Mouse (Mus musculus) midbrain, embryonic 13.5 days (tissue): ENCODE results near the gene Gm28047. TPM values are rescaled to one million over a fixed set of nuclear protein-coding genes. Genes with fewer than 3 reads are reported as not detected.

Experiments
- ATAC-seq: fragments of 200-750 bp; cut with Nextera tagmentation; 2 replicates; pipeline ENCODE4 v1.8.0; 2017; ENCODE audit warnings: mild to moderate bottlenecking, moderate TSS enrichment, moderate library complexity
- H3K27ac ChIP-seq: fragments of 300-500 bp; sonication (generic); 2 replicates; pipeline ENCODE4 v1.5.1; 2015; ENCODE audit warnings: inconsistent platforms, mild to moderate bottlenecking, moderate library complexity
- H3K27me3 ChIP-seq: fragments of 300-500 bp; sonication (generic); 2 replicates; pipeline ENCODE4 v1.6.1; 2015; ENCODE audit warnings: mild to moderate bottlenecking, inconsistent platforms
- H3K36me3 ChIP-seq: fragments of 300-500 bp; sonication (generic); 2 replicates; pipeline ENCODE4 v1.6.1; 2015; ENCODE audit warnings: mild to moderate bottlenecking, inconsistent platforms
- H3K4me1 ChIP-seq: fragments of 300-500 bp; sonication (generic); replicated peaks from 2 replicates; pipeline ENCODE4 v1.6.1; 2015; ENCODE audit warnings: inconsistent platforms
- H3K4me2 ChIP-seq: fragments of 300-500 bp; sonication (generic); replicated peaks from 2 replicates; pipeline ENCODE4 v1.6.1; 2015; ENCODE audit warnings: moderate library complexity, mild to moderate bottlenecking, inconsistent platforms
- H3K4me3 ChIP-seq: fragments of 300-500 bp; sonication (generic); replicated peaks from 2 replicates; pipeline ENCODE4 v1.5.1; 2015; ENCODE audit warnings: mild to moderate bottlenecking, inconsistent platforms
- H3K9ac ChIP-seq: fragments of 300-500 bp; sonication (generic); replicated peaks from 2 replicates; pipeline ENCODE4 v1.6.1; 2015; ENCODE audit warnings: mild to moderate bottlenecking, inconsistent platforms
- H3K9me3 ChIP-seq: fragments of 300-500 bp; sonication (generic); 2 replicates; pipeline ENCODE4 v1.6.1; 2016; ENCODE audit warnings: mild to moderate bottlenecking, inconsistent platforms
- WGBS: fragments of 180-500 bp; shearing (Covaris S2); methylation state at CpG from one replicate; pipeline ENCODE4 v1.1.7; 2015; 5-methylcytosine and 5-hydroxymethylcytosine counted together
- polyA plus RNA-seq: library from polyadenylated mRNA; unstranded; fragments of >200 nt; fragmentation: Nextera tagmentation; extraction: Ambion mirVana; gene quantifications from 2 replicates; pipeline ENCODE4 v1.2.1, GENCODE M21; 2015

Gm28047 gene
- polyA plus RNA-seq, 1 experiment from 2014 or later = not detected

DNA sequence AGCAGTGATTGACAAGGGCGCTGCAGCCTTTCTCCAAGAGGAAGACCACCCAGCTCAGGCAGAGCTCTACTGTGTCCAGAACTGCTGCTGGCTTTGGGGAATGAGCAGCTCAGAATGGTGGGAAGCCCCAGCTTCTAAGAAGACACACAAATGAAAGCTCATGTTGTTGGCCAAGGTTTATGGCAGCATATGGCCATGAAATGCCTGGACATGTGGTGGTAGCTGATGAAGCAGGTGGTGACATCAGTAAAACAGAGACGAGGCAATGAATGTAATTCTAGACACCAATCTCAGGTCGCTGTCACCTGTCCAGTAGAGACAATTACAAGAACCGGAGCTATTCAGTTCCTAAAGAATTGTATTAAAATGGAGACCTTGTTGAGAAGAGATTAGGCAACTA lies 80.1 kb downstream of the Gm28047 start:
- Histone ChIP-seq H3K4me1 (no peaks in the 10 kb centered on the region), H3K27me3 (no peaks in the 10 kb centered on the region), H3K9ac (no peak overlapping the region), H3K4me3 (no peak overlapping the region), H3K4me2 (no peak overlapping the region), H3K9me3 (no peaks in the 10 kb centered on the region), H3K36me3 (peaks cover 57% of the 10 kb centered on the region), H3K27ac (no peak overlapping the region)
- 95% methylated on average over 4 of the region's 4 CpGs for WGBS
- no peak for ATAC-seq

DNA sequence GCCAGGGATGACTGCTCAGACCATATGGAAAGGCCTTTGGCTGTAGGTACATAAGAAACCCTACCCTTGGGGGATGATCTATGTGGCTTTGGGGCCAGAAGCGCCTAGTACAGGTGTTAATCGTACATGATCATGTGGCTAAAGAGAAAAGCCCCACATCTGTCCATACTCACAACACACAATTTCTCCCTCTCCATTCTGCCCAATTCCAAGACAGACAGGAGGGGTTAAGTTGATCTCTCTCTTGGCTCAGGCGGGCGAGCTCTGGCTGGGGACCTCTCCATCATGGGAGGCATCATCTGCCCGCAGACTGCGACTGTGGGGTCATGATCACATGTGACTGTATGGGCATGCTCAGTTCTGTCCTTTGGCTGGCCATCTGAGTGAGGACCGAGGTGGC lies 90.9 kb downstream of the Gm28047 start:
- WGBS = 90% methylated on average over 7 of the region's 7 CpGs
- no peaks in the 10 kb centered on the region for H3K27me3 ChIP-seq
- H3K4me3 ChIP-seq = no peak overlapping the region
- no peaks in the 10 kb centered on the region for H3K4me1 ChIP-seq
- H3K36me3 ChIP-seq = peaks cover 61% of the 10 kb centered on the region
- no peaks in the 10 kb centered on the region for H3K9me3 ChIP-seq
- H3K27ac ChIP-seq = no peak overlapping the region
- no peak for ATAC-seq
- H3K9ac ChIP-seq = no peak overlapping the region
- H3K4me2 ChIP-seq = no peak overlapping the region

DNA sequence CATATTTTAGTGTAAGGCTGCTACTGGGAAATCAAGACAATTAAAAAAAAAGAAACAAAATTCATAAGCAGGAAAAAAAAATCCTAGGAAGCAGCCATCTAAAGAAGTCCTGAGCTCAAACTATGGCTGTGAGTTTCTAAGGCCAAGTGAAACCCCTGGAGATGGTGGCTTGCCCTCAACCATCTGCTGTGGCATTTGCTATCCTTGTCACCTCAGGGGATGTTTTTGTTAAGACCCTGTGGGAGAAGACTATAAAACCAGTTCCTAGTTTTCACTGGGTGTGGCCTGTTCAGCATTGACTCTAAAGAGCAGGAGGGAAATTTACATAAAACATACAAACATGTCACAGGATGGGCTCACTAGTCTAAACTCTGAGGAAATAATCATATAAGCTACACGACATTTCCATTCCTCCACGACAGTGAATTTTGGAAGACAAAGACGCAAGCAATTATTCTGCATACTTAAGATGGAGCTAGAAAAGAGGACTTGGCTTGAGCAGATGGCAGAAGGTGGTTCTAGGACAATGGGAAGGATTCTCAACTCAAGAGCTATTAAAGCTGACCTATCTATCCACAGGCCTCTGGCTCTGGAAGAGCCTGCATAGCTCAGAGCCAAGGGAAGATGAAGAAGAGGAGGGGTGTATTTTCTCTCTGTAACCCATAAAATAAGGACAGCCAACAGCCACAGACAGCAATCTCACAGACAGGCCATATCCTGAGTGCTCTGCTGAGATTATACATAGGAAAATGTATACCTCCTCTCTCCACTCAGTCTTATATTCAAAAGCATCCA lies 92.6 kb downstream of the Gm28047 start:
- WGBS = 89% methylated on average over 3 of the region's 3 CpGs
- peaks cover 69% of the 10 kb centered on the region for H3K36me3 ChIP-seq
- H3K9ac ChIP-seq = no peak overlapping the region
- no peak overlapping the region for H3K4me2 ChIP-seq
- no peaks in the 10 kb centered on the region for H3K9me3 ChIP-seq
- H3K4me1 ChIP-seq = no peaks in the 10 kb centered on the region
- no peak for ATAC-seq
- H3K27me3 ChIP-seq = no peaks in the 10 kb centered on the region
- no peak overlapping the region for H3K27ac ChIP-seq
- H3K4me3 ChIP-seq = no peak overlapping the region

DNA sequence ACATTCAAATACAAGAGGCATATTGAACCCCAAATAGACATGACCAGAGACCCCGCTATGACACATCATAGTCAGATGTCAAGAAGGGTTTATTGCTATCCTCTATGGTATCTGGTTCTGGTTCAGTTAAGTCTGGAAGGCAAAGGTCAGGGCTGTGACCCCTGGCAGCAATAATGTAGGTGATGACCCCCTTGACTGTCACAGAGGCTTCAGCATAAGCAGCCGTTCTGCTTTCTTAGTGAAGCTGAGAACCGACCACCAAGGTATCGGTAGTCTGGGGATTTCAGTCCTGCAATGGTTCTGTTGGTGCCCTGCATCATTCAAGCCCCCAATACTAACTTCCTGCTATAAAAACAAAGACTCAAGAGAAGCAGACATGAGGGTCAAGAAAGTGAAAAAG lies 93.3 kb downstream of the Gm28047 start:
- no peak overlapping the region for H3K27ac ChIP-seq

DNA sequence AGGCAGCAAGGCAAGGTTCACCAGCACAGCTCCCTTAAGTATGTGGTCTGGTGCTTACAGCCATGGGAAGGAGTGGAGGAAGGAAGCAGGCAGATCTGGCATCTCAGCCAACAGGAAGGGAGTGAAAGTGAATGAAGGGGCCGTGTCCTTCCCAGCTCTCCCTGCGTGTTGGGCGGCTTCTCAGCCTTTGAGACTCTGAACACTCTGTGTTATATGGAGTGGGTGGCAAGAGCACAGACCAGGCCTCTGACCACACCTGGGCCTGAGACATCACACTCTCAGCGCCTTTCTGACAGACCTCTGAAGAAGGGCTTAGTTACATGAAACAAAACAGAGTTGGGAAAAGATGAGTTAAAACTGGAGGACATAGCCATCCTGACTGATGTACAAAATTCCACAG lies 94.3 kb downstream of the Gm28047 start:
- Histone ChIP-seq H3K36me3 (peaks cover 64% of the 10 kb centered on the region), H3K9ac (no peak overlapping the region), H3K27me3 (no peaks in the 10 kb centered on the region), H3K4me1 (no peaks in the 10 kb centered on the region), H3K9me3 (no peaks in the 10 kb centered on the region), H3K27ac (no peak overlapping the region), H3K4me2 (no peak overlapping the region), H3K4me3 (no peak overlapping the region)
- no peak for ATAC-seq
- 89% methylated on average over 4 of the region's 4 CpGs for WGBS

More for the DNA sequence above, 93.3 kb downstream of the Gm28047 start:
- Histone ChIP-seq H3K27me3 (no peaks in the 10 kb centered on the region), H3K4me1 (no peaks in the 10 kb centered on the region), H3K4me2 (no peak overlapping the region), H3K9ac (no peak overlapping the region), H3K36me3 (peaks cover 66% of the 10 kb centered on the region), H3K4me3 (no peak overlapping the region), H3K9me3 (no peaks in the 10 kb centered on the region)
- ATAC-seq = no peak
- WGBS = 89% methylated on average over 4 of the region's 4 CpGs

DNA sequence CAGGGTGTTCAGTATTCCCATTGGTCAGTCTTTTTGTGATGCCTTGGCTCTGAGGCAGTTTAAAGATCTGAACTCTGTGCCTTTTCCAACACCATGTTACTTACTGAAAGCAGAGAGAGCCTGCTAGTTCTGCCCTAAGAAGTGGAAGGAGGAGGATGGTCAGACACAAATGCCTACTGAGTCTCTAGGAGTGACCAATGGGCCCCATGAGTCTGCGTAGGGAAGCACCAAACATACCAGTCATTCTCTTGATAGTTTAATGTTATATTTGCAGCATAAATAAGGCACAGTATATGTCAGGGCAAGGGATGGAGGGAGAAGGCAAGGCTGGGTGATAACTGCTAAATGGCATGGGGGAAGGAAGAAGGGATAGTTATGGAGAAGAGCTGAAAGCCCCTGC lies 96.5 kb downstream of the Gm28047 start:
- WGBS = 96% methylated on average over 1 of the region's 1 CpGs
- Histone ChIP-seq H3K9ac (no peak overlapping the region), H3K4me2 (no peak overlapping the region), H3K36me3 (peaks cover 67% of the 10 kb centered on the region), H3K27me3 (no peaks in the 10 kb centered on the region), H3K4me1 (no peaks in the 10 kb centered on the region), H3K4me3 (no peak overlapping the region), H3K9me3 (no peaks in the 10 kb centered on the region), H3K27ac (no peak overlapping the region)
- ATAC-seq = no peak

DNA sequence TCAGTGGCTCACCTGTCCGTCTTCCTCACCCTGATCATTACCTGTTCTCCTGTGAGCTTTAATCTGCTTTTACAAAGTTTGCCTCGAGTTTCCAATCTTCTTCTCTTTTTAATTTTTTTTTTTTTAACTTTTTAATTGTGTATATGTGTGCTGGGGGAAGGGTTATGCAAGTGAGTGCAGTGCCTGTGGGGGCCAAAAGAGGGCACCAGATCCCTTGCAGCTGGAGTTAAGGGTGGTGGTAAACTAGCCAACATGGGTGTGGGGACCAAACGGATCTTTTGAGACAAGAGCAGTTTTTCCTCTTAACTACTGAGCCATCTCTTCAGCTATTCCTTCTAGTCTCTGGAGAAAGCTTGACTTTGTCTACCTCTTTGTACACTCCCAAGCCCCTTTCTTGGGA lies 96.9 kb downstream of the Gm28047 start:
- Histone ChIP-seq H3K4me1 (no peaks in the 10 kb centered on the region), H3K27me3 (no peaks in the 10 kb centered on the region), H3K9me3 (no peaks in the 10 kb centered on the region), H3K9ac (no peak overlapping the region), H3K4me3 (no peak overlapping the region), H3K4me2 (no peak overlapping the region), H3K27ac (no peak overlapping the region), H3K36me3 (peaks cover 64% of the 10 kb centered on the region)
- ATAC-seq = no peak
- 72% methylated on average over 3 of the region's 3 CpGs for WGBS

DNA sequence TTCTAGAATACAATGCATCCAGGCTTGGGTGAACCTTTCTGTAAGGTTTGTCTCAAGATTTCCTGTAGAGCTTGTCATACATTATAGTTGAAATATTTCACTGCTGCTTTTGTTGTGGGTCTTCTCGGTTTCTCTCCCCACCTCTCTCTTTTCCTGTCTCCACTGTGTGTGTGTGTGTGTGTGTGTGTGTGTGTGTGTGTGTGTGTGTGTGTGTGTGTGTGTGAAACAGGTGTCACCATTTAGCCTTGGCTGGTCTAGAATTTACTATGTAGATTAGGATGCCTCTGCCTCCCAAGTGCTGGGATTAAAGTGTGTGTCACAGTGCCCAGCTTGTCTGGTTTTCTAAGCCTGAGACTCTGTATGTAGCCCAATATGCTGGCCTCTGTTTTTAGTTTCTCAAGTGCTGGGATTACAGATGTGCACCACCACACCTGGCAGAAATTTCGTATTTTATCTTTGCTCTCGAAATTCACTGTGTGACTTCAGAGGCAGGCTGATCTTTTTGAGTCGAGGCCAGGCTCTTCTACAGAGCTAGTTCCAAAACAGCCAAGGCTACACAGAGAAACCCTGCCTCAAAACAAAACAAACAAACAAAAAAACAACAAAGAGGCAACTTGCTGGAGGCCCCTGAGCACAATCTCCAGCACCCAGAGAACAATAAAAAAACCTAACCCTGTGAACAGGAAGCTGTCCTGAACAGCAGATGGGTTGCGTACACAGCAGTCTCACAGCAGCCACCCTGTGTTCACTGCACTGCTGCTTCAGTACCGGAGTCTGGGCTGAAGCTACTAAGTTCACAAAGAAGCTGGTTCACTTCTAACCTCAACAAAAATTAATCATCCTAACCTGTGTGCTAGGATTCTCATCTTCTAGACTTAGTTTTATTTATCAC lies 98.5 kb downstream of the Gm28047 start:
- Histone ChIP-seq H3K9ac (no peak overlapping the region), H3K27ac (no peak overlapping the region), H3K27me3 (no peaks in the 10 kb centered on the region), H3K36me3 (peaks cover 74% of the 10 kb centered on the region), H3K4me2 (no peak overlapping the region), H3K9me3 (no peaks in the 10 kb centered on the region), H3K4me3 (no peak overlapping the region), H3K4me1 (no peaks in the 10 kb centered on the region)
- 88% methylated on average over 6 of the region's 6 CpGs for WGBS
- ATAC-seq = no peak

DNA sequence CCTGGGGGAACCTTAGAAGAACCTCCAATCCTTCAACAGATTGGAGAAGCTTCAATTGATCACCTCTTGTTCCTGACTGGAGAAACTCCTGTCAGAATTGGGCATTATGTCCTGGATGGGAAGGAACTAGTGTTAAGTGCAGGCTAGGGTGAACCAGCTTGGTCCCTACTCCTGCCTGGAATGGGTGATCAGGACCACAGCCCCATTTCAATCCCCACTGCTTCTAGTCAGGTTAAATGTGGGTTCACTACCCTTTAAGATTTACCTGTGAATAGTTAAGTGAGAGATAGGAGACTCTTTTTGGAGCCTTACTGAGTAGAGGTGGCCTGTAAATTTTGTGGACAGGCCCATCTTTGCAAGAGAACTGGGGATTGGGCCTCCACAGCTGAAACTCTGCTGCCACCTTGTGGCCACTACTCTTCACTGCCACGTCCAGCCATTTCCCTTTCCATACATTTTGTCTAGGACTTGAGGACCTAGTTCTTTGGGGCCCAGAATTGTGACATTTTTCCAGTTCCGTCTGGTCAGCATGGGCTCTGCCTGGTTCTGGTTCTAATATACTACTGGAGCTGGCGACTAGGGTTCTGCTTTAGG lies 99.9 kb downstream of the Gm28047 start, which contains the start of gene Npff:
TSS of gene Npff (minus strand) at position 51 of the 594 bp plus-strand sequence.
- Histone ChIP-seq H3K4me1 (0 out of 2 replicates have a peak, but pooled peaks cover 2% of the 10 kb centered on the region), H3K36me3 (peaks cover 75% of the 10 kb centered on the region), H3K27me3 (no peaks in the 10 kb centered on the region), H3K27ac (no peak within 1 kb of the TSS; the same call in 1 of the 2 replicates), H3K4me3 (no peak within 1 kb of the TSS), H3K9me3 (no peaks in the 10 kb centered on the region), H3K9ac (no peak within 1 kb of the TSS; the same call in 1 of the 2 replicates), H3K4me2 (no peak within 1 kb of the TSS)
- ATAC-seq = no peak
- 7% methylated on average over 3 of the region's 3 CpGs for WGBS

DNA sequence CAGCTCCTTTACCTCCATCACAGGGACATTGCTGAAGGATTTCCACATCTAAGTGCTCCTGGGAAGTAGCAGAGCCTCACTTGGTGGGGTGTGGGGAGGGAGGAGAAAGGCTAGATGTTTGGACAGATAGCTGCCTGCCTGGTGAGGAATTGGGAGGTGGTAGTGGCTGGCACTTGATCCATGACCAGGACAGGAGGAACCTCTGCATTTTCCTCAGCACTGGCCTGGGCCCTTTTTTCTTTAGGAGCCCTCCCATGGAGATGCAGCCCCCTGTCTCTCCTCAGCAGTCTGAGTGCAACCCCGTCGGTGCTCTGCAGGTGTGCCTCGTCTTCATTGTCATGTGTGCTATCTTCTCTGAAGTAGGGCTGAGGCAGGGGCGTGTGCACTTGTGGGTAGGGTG lies 103.4 kb downstream of the Gm28047 start:
- Histone ChIP-seq H3K9ac (no peak overlapping the region), H3K27ac (no peak overlapping the region), H3K36me3 (peaks cover 46% of the 10 kb centered on the region), H3K4me3 (no peak overlapping the region), H3K27me3 (no peaks in the 10 kb centered on the region), H3K4me1 (peaks cover 20% of the 10 kb centered on the region), H3K9me3 (no peaks in the 10 kb centered on the region), H3K4me2 (no peak overlapping the region)
- WGBS = 81% methylated on average over 4 of the region's 4 CpGs
- no peak for ATAC-seq

DNA sequence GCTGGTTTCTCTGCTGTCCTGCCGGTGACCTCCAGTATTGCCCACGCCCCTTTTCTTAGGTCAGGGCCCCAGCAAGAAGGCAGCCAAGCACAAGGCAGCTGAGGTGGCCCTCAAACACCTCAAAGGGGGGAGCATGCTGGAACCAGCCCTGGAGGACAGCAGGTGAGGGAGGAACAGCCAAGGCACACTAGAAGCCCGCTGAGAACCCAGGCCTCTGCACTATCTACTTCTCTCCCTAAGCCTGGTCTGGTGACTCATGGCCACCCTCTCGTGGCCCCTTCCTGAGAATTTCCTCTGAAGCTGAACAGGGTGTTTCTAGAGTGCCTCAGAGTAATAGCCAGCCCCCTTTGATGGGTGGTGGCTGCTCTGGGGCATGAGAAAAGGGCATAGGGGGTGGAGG lies 104.5 kb downstream of the Gm28047 start:
- Histone ChIP-seq H3K4me1 (peaks cover 28% of the 10 kb centered on the region), H3K4me3 (no peak overlapping the region), H3K4me2 (no peak overlapping the region), H3K36me3 (peaks cover 40% of the 10 kb centered on the region), H3K9ac (no peak overlapping the region), H3K27ac (no peak overlapping the region), H3K9me3 (no peaks in the 10 kb centered on the region), H3K27me3 (no peaks in the 10 kb centered on the region)
- WGBS = 94% methylated on average over 4 of the region's 4 CpGs
- ATAC-seq = no peak
